Mouse (Mus musculus) embryo, embryonic 11 days (tissue): Measurements from ENCODE around the gene Pmf1.
"Not testable (repeated sequence)": the region's sequence is repeated elsewhere in the genome, so short reads cannot be mapped to it uniquely, and the experiment has no call there.

Source experiments
- DNase-seq: peaks from one replicate; pipeline ENCODE4 v3.0.0-alpha.2; 2015

Pmf1 gene

DNA sequence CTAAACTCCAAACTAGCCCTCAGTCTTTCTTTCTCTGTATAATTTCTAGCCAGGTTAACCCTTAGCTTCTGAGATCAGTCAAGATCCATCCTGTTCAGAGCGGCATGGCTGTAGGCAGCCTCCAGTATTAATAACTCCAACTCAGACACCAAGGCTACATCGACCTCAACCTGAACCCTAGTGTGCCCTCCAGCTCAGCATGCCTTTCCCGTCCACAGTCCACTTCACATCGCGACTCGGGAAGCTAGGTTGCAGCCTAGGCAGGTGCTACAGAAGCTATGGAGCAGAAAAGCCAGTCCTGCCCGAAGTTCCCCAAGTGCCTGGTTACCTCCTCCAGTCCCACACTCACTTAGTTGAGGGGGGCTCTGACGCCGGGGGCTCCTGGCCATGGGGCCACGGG, 27.3 kb upstream of the Pmf1 start:
- DNase-seq = no peak

DNA sequence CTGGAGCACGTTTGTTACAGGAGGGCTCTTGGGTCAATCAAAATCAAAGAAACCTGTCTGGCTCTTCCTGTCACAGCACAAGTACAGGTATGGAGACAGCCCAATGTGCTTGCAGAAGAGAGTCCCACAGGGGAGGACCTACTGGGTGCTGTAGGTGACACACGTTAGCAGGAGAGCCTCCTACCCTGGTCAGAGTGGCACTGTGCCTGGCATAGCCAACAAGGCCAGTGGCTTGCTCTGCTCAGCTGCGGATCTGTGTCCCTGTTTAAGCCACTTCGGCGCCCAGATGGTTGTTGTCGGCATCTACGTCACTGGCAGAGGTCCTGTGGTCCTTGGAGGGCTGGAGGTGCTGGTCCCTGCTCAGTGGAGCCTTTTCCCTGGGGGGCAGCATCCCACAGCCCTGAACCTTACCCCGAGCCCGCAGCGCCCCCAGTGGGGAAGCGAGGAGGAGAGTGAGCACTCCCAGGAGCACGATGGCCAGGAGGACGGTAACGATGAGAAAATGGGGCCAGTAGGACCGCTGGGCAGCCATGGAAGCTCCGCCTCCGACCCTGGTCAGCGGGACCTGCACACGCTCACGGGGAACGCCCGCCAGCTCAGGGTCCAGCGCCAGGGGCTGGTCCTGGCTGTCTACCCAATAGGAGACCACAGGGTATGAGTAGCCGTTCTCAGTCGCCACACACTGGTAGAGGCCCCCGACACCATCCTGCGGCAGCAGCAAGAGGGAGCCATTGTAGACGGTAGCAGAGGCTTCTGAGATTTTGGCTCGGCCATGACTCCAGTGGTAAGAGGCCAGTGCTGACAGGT, 26.5 kb upstream of the Pmf1 start:
- peak; percentile 88 for DNase-seq

DNA sequence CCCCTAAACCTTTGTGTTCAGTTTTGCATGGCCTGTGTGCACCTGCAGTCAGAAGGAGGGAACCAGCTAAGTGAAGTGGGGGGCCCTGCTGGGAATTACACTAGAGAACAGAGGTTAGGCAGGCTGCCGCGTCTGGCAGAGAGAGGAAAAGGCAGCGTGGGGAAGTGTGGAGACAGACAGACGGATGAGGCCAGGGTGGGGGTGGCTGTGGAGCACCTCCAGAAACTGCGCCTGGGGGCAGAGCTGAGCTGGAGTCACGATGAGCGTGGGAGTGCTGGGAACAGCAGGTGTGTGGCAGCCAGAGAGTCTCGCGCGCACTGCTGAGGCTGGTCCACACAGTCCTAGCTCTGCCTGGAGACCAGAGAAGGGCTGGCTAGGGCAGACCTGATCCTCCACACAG, 25.4 kb upstream of the Pmf1 start:
- DNase-seq = no peak

DNA sequence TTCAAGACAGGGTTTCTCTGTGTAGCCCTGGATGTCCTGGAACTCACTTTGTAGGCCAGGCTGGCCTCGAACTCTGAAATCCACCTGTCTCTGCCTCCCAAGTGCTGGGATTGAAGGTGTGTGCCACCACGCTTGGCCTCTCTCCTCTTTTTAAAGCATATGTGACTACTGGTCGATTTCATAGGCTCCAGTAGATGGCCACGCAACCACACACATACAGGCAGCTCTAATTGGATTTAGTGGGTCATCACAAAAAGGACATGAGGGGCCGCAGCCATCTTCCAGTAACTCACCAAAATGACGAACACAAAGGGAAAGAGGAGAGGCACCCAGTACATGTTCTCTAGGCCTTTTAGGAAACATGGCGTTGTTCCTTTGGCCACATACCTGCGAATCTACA, 18.5 kb upstream of the Pmf1 start:
- not testable (repeated sequence) for DNase-seq

DNA sequence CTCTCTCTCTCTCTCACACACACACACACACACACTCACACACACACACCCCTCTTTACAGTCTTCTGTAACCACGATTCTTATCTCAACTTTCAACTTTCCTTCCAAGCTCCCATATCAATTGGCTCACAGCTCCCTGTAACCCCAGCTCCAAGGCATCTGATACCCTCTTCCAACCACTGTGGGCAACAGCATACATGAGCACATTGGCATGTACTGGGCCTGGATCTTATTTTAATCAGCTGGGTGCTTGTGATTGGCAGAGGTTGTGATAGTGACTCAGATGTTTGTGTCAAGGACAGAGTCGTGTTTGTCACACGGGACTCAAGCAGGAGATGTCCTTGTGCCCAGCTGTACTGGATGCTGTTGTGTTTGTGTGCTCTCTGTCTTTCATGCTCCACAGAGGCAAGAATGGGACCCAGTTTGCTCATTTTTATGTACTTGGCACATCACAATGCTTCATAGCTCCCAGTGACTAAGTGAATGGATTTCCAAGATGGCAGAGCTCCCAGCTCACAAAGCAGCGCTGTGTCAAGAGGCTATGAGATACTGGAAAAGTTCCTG, 17.3 kb upstream of the Pmf1 start:
- no peak for DNase-seq

DNA sequence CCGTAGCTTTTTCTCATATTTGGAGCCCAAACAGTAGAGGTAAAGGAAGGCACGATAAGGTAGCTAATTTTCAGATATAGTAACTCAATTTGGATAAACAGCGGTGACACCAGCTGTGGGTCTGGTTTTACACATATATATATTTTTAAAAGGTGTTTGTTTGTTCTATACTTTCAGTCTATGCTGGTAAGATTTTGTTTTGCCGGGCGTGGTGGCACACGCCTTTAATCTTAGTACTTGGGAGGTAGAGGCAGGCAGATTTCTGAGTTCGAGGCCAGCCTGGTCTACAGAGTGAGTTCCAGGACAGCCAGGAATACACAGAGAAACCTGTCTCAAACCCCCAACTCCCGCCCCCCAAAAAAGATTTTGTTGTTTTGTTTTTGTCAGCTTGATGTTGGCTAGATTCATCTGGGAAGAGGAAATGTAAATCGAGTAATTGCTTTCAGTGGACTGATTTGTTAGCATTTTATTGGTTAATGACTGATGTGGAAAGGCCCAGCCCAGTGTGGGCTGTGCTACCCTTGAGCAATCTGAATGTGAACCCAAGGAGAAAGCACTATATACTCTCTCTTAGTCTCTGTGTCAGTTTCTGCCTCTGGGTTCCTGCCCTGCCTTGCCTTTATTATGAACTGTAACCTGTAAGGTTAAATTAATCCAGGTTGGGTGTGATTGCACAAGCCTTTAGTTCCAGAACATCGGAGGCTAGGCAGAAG, 15.7 kb upstream of the Pmf1 start:
- no peak for DNase-seq

DNA sequence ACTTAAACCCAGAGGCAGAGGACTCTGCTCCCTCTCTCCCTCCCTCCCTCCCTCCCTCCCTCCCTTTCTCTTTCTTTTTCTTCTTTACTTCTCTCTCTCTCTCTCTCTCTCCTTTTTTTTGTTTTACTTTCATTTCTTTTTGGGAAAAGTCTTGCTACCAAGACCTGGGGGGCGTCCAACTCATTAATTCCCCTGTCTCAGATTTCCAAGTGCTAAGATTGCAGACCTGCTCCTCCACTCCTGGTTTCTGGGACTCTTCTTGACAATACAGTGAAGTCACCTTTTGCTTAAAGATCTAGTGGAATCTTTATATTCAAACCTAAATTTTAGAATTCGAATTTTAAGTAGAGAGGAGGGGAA, 15.2 kb upstream of the Pmf1 start:
- DNase-seq = no peak

DNA sequence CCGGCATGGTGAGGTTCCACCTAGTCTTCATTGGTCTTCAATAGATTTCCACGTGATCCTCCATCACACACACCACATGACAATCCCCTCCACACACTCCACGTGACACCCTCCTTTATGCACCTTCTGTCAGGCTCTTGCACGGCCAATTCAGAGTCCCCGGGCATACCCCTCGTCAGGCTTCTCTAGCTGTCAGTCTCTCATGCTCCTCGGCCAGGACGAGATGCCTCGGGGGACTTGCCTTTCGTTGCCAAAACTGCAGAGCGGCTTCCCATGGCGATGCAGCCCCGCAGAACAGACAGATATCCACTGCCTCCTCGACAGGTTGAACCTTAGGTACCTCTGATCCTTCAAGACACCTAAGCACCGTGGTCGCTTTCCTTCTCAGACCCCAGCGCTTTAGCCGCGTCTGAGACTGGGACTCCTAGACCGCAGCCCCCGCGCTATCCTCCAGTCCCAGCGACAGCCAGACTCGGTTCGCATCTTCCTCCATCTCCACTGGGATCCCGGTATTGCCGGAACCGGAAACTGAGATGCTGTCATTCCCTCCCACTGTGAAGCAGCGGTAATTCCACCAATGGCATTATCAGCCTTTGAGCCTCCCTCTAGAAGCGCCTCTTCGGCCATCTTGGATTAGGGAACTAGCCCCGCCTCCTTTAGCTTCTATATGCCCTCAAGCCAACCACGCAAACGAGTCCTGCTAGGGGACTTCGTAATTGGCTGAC, 14.6 kb upstream of the Pmf1 start, which contains the start of gene Slc25a44:
Slc25a44 (minus strand) TSS at position 535 of the 725 bp plus-strand sequence.
- peak; percentile 99 for DNase-seq

DNA sequence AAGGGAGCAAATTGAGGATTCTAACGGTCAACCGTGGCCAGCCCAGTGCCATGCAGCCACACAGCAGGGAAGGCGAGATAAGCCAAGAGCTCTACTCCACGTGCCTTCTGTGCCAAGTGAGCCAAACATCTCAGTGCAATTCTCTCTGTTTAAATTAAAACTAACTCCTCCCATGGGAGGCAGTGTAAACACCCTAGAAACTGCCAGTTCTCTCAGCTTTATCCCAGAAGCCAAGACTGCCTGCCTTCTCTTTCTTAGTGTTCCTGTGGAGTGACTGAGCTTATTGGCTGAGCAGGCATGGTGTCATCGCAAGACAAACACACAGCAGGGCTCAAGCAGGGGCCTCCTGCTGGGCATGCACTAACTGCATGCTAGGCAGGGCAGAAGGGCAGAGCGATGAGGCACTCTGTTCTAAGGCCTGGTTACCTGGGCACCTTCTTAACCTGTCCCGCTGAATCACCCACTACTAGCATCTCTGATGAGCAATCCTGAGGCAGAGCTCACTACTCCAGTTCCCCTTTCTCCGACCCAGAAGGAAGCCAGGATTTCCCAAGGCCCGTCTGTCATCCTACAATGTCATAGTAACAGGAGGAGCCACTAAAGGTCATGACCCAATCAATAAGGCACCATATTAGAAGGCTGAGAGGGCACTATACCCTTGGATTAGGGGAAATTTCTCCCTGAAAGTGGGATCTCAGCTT, 12.0 kb upstream of the Pmf1 start:
- DNase-seq = peak; percentile 10

DNA sequence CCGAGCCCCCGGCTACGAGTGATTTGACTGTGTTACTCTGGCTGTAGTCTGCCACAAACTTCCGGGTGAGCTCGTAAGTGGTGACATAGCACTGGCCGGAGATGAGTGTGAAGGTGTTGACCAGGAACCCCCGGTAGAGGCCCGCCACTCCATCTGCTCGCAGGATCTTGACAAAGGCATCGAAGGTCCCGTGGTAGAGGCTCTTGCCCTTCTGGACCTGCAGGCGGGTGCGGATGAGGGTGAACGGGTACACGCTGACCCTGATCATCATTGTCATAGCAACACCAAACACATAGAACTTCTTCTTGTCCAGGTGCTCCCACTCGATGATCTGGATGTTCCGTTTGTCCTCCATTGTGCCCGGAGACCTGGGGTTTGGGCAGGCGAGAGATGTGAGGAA, 10.6 kb upstream of the Pmf1 start:
- DNase-seq = no peak

DNA sequence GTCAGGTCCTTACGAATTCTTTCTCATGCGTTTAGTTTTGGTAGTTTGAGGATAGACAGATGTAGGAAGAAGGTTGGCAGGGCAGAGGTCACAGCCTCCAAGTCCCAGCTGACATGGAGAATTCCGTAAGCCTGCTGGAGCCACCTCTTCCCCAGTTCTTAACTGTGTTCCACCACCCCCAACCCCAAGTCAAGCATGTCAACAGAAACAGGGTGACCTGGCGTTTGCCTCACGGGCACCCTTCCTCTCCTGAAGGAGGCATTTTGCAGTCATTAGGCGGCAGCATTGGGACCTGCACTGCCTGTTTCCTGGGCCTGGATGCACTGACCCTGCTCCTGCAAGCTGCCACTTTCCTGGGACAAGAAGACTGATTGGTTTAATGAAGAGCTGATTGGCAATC, 7.9 kb upstream of the Pmf1 start:
- no peak for DNase-seq

DNA sequence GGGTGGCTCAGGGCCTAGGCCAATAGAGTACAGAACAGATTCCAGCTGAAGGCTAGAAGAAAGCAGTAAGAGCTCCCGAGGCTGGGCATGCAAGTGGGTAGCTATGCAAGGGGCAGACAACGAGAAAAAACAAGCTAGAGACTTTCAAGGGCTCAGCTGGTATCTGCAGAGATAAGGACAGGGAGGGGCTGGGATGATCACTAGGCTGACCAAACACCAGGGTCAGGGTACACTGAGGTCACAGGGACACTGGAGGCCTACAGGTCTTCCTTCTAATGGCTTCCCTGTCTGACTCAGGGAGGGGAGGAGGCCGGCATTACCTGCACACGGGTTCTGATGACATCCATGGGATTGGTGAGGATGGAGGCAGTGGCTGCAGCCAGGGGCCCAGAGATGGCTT, 5.5 kb upstream of the Pmf1 start:
- no peak for DNase-seq

DNA sequence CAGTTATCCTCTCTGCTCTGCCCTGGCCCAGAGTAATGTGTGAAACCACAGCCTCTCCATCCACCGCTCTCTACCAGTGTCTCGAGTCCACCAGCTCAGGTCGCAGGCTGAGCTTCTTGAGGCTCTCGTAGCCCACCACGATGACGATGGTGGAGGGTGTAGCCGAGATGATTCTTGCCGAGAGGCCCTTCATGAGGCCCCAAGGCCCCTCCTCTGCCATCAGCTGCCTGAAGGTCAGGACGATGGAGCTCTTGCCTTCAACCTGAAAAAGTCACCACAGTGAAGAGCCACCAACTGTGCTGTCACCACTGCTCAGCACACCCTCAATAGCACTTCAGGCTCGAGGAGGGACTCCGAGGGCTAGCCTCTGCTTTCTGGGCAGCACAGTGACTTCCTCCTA, 2.5 kb upstream of the Pmf1 start:
- DNase-seq = no peak

DNA sequence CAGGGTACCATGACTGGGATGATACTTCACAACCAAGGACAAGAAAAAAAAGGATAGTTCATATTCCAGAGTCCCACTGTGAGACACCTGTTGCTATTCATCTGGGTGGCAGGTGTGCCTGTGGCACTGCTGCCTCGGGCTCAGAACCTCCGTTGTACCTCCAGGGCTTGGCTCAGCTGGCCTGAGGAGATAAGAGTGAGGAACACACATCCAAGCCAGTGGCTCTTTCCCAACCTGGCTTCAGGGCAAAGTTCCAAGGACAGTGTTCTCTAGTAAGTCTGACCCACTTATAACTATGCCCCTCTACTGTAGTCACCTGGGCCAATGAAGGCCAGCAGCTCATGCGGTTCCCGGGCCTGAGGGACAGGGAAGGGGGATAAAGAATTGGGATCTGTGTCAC, 1.6 kb upstream of the Pmf1 start:
- no peak for DNase-seq

DNA sequence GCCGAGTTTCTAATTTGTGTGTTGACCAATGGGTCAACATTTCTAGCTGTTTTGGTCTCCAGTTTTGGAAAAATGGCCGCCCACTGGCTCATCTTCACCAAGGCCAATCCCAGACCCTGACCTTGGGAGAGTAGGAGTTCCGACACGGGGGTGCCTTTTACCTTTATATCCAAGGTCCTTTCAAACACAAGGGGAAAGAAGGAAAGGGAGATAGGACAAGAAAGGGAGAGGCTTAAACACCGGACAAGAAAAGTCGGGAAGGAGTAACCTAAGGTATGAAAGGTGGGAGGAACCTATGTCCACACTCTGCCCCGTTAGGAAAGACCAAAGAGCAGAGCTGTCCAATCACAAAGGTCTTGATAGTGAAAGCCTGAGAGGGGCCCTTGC, 507 bp upstream of the Pmf1 start:
- DNase-seq = peak; percentile 48

DNA sequence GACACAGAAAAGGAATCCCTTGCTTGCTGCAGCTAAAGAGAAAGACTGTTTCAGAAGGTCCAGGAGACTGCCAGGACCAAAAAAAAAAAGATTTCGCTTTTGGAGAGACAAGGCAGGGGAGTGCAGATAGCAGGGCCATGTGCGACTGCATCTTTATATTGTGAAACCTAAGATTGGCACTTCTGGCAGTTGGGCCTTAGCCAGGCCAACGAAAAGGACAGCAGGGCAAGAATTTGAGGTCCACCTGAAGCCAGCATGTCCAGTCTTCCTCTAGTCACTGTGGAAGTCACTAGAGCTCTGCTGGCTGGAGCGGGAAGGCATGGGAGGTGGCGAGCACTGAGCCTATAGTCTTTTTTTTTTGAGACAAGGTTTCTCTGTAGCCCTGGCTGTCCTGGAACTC, 1.2 kb downstream of the Pmf1 start:
- DNase-seq = no peak

DNA sequence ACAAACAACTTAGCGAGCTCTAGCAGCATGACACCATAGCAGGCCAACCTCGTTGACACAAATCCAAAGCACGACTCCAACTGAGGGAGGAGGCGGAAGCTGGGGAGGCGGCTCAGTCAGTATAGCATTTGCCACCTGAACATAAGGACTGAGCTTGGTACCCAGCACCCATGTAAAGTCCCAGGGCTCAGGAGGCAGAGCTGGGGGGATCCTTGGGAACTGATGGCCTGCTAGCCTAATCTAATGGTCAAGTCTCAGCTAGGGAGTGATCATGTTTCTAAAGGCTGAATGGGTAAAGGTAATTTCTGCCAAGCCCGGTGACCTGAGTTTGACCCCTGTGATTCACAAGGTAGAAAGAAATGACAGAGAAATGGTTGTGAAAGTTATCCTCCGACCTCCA, 2.6 kb downstream of the Pmf1 start:
- DNase-seq = no peak

DNA sequence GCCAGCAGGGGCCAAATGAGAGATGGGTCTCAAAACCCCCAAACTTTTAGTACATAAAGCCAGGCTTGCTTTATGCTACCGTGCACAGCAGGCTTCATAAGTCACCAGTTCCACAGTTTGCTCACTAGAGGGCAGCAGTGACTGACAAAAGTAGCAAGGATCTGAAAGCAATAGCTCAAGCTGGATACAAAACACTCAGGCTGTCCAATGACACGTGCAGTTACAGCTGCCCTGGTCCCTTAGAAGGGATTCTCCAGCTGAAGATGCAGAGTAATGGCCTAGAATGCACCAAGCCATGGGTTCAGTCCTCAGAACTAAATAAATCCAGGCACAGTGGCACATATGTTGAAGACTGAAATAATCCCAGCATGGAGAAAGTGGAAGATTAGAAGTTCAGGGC, 3.0 kb downstream of the Pmf1 start:
- DNase-seq = peak; percentile 88

DNA sequence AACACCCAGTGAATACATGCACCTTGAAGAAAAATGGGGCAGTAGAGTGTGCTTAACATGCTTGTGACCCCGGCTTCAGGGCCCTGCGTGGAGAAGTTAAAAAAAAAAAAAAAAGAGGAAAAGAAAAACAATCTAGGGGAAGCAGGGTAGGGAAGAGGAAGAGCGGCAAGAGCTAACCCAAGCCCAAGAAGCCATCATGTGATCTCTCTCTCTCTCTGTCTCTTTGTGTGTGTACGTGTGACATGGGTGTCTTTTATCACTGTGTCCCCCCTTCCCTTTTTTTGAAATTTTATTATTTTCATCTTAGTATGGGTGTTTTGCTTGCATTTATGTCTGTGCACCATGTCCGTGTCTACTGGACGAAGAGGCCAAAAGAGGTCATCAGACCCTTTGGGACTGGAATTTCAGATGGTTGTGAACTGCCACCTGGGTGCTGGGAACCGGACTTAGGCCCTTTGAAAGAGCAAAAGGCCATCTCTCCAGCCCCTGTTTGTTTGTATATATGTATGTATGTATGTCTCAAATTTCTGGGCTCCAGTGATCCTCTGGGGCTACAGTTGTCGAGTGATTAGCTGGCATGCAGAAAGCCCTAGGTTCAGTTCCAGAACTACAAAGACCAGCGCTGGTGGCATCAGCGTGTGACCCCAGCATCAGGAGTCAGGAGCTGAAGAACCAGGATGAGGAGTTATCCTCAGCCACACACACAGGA, 6.5 kb downstream of the Pmf1 start:
- no peak for DNase-seq

DNA sequence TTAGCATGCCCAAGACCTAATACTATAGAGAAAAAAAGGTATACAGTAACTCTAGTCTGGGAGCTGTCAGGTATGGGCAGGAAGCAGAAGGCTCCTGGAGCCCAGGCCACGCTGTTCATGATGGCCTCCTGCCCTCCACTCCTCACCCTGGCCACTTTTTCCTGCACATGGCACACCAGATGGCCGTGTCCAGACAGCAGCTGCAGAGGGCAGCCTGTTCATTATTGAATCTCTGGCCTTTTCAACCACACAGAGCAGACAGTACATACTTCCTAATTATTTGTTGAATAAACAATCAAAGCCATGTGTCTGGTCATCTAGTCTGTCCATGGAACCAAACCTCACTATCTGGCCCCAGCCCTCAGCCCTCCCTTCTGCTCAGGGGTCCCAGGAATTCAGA, 11.5 kb downstream of the Pmf1 start:
- DNase-seq = no peak

DNA sequence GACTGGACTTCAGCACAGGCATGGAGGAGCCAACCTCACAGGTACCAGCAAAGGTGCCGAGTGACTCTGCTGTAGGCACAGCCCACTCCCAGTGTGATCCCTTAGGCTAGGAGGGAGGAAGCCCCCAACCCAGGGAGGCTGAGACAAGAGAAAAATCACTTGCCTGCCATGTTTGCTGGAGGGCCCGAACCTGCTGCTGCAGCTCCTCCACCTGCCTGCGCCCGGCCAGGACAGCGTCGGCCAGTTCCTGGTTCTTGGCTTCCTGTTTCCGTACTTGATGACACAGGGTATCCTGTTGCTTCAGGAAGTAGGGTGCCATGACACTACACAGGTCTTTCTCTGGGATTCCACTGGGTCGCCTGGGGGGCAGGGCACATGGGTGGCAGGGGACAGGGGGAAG, 14.4 kb downstream of the Pmf1 start:
- DNase-seq = no peak

DNA sequence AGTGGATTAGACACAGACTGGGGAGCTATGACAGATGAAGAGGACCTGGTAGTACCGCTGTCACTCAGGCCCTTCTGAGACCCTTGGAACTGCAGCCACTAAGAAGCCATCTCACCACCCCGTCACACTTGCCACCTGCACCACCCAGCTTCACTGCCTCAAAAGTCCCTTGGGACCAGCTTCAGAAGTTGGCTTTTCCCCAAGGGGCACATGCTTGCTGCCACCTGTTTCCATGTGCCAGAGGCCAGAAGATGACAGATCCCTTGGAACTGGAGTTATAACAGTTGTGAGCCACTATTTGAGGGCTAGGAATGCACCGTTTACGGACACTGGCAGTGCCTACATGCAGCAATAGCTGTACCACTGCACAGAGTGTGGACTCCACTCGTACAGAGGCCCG, 14.8 kb downstream of the Pmf1 start:
- DNase-seq = no peak
